Mouse (Mus musculus) hindbrain, embryonic 11.5 days (tissue): ENCODE measurements at regions not wholly inside any gene's neighbourhood (a gene's known extent, or its start where the extent isn't known, plus 50 kb on each side); places are given as distances from the start of the nearest gene placed in this dataset.

Source experiments
- ATAC-seq: fragments of 200-750 bp; cut with Nextera tagmentation; 2 replicates; pipeline ENCODE4 v1.8.0; 2017; ENCODE audit warnings: mild to moderate bottlenecking, moderate TSS enrichment, moderate library complexity; ENCODE audit not compliant: low FRiP score
- DNase-seq: peaks from one replicate; pipeline ENCODE4 v3.0.0-alpha.2; 2015; ENCODE audit warnings: low spot score
- H3K27ac ChIP-seq: fragments of 300-500 bp; sonication (generic); 2 replicates; pipeline ENCODE4 v1.5.1; 2014; ENCODE audit warnings: mild to moderate bottlenecking, low read depth, low read length
- H3K27me3 ChIP-seq: fragments of 300-500 bp; sonication (generic); 2 replicates; pipeline ENCODE4 v1.6.1; 2014; ENCODE audit warnings: mild to moderate bottlenecking, low read length, moderate library complexity, mixed read lengths; ENCODE audit not compliant: control insufficient read depth, insufficient read depth
- H3K36me3 ChIP-seq: fragments of 300-500 bp; sonication (generic); 2 replicates; pipeline ENCODE4 v1.6.1; 2014; ENCODE audit warnings: mild to moderate bottlenecking, low read length, moderate library complexity, mixed read lengths; ENCODE audit not compliant: control insufficient read depth, insufficient read depth
- H3K4me1 ChIP-seq: fragments of 300-500 bp; sonication (generic); replicated peaks from 2 replicates; pipeline ENCODE4 v1.6.1; 2014; ENCODE audit warnings: low read length, mixed read lengths; ENCODE audit not compliant: control insufficient read depth, insufficient read depth
- H3K4me2 ChIP-seq: fragments of 300-500 bp; sonication (generic); replicated peaks from 2 replicates; pipeline ENCODE4 v1.6.1; 2014; ENCODE audit warnings: mild to moderate bottlenecking, low read depth, low read length
- H3K4me3 ChIP-seq: fragments of 300-500 bp; sonication (generic); 2 replicates; pipeline ENCODE4 v1.5.1; 2014; ENCODE audit warnings: low read depth, low read length
- H3K9ac ChIP-seq: fragments of 300-500 bp; sonication (generic); 2 replicates; pipeline ENCODE4 v1.6.1; 2014; ENCODE audit warnings: low read depth, low read length
- H3K9me3 ChIP-seq: fragments of 300-500 bp; sonication (generic); 2 replicates; pipeline ENCODE4 v1.6.1; 2016; ENCODE audit warnings: low read length; ENCODE audit not compliant: control insufficient read depth
- WGBS: fragments of 180-500 bp; shearing (Covaris S2); extraction: QIAGEN DNeasy Blood & Tissue Kit; methylation state at CpG from one replicate; pipeline ENCODE4 v1.1.7; 2014; 5-methylcytosine and 5-hydroxymethylcytosine counted together

- no peaks in the 10 kb centered on the region for H3K4me1 ChIP-seq
- H3K36me3 ChIP-seq, result no peaks in the 10 kb centered on the region
- H3K27ac ChIP-seq, result no peak overlapping the region
- no peak overlapping the region for H3K4me2 ChIP-seq
- no peak for ATAC-seq
- DNase-seq, result no peak
- H3K9ac ChIP-seq, result no peak overlapping the region
- H3K9me3 ChIP-seq, result no peaks in the 10 kb centered on the region
- H3K27me3 ChIP-seq, result no peaks in the 10 kb centered on the region
- 76% methylated on average over 5 of the region's 5 CpGs for WGBS
- H3K4me3 ChIP-seq, result no peak overlapping the region
Observed at GRCm38 (mm10) chr9:12492890-12493618, 752.6 kb downstream of the Jrkl start.

DNA sequence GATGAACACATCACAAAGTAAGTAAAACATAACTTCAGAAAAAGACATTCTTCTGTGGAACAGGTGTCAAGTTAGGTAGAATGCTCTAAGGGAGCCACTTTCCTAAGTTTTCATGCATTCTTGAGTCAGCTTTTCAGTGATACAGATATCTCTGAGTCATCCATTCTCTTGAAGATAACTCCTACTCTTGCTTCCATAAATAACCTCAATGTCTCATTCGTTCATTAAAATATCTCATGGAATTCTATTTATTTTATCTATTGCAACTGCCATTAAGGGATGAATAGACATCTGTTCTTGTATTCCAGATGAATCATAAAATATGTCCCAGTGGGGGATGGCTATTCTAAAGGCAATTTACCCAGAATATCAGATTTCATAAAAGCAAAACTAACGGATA is 787.8 kb downstream of the Jrkl start:
- no peak overlapping the region for H3K27ac ChIP-seq
- no peak overlapping the region for H3K4me3 ChIP-seq

DNA sequence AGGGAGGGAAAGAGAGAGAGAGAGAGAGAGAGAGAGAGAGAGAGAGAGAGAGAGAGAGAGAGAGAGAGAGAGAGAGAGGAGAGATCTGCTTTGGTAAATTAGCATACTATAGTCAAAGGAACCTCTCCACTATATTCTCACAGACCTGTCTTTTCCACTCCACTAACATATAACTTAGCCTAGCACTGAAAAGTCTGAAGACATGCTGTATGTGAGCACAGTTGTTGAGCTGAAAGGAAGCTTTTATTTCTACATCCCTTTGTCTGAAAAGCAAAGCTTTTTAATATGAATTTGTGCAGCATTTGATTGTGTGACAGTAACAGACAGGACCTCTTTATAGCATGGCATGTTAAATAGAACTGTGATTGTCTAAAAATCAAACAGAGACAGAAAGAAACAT is 788.9 kb downstream of the Jrkl start:
- no peak overlapping the region for H3K4me3 ChIP-seq
- no peaks in the 10 kb centered on the region for H3K27me3 ChIP-seq
- no peak overlapping the region for H3K9ac ChIP-seq
- H3K27ac ChIP-seq, result no peak overlapping the region
- H3K4me1 ChIP-seq, result no peaks in the 10 kb centered on the region
- H3K9me3 ChIP-seq, result no peaks in the 10 kb centered on the region
- no peak for ATAC-seq
- DNase-seq, result no peak
- no peaks in the 10 kb centered on the region for H3K36me3 ChIP-seq
- no peak overlapping the region for H3K4me2 ChIP-seq

More for the DNA sequence above, 787.8 kb downstream of the Jrkl start:
- Histone ChIP-seq H3K27me3 (no peaks in the 10 kb centered on the region), H3K4me2 (no peak overlapping the region), H3K36me3 (no peaks in the 10 kb centered on the region), H3K4me1 (no peaks in the 10 kb centered on the region), H3K9ac (no peak overlapping the region), H3K9me3 (no peaks in the 10 kb centered on the region)
- no peak for DNase-seq
- WGBS, result 90% methylated on average over 2 of the region's 2 CpGs
- no peak for ATAC-seq

GRCm38 (mm10) chr9:12434171-12434570 is 811.5 kb downstream of the Jrkl start:
- H3K4me3 ChIP-seq, result no peak overlapping the region
- H3K27ac ChIP-seq, result no peak overlapping the region
- DNase-seq (no peak), ATAC-seq (no peak)
- no peaks in the 10 kb centered on the region for H3K4me1 ChIP-seq
- 83% methylated on average over 3 of the region's 3 CpGs for WGBS
- H3K9ac ChIP-seq, result no peak overlapping the region
- no peaks in the 10 kb centered on the region for H3K27me3 ChIP-seq
- no peak overlapping the region for H3K4me2 ChIP-seq
- no peaks in the 10 kb centered on the region for H3K9me3 ChIP-seq
- H3K36me3 ChIP-seq, result no peaks in the 10 kb centered on the region

GRCm38 (mm10) chr9:12421906-12422305 is 823.7 kb downstream of the Jrkl start:
- ATAC-seq (no peak), DNase-seq (no peak)
- Histone ChIP-seq H3K36me3 (no peaks in the 10 kb centered on the region), H3K9ac (no peak overlapping the region), H3K4me3 (no peak overlapping the region), H3K9me3 (no peaks in the 10 kb centered on the region), H3K4me1 (no peaks in the 10 kb centered on the region), H3K4me2 (no peak overlapping the region), H3K27ac (no peak overlapping the region), H3K27me3 (no peaks in the 10 kb centered on the region)
- 96% methylated on average over 1 of the region's 1 CpGs for WGBS

- Histone ChIP-seq H3K36me3 (no peaks in the 10 kb centered on the region), H3K9me3 (no peaks in the 10 kb centered on the region), H3K4me1 (no peaks in the 10 kb centered on the region), H3K27ac (no peak overlapping the region), H3K9ac (no peak overlapping the region), H3K4me3 (no peak overlapping the region), H3K4me2 (no peak overlapping the region), H3K27me3 (no peaks in the 10 kb centered on the region)
- 72% methylated on average over 2 of the region's 2 CpGs for WGBS
- ATAC-seq, result no peak
- DNase-seq, result no peak
Observed at GRCm38 (mm10) chr9:12408500-12408899, 837.1 kb downstream of the Jrkl start.

DNA sequence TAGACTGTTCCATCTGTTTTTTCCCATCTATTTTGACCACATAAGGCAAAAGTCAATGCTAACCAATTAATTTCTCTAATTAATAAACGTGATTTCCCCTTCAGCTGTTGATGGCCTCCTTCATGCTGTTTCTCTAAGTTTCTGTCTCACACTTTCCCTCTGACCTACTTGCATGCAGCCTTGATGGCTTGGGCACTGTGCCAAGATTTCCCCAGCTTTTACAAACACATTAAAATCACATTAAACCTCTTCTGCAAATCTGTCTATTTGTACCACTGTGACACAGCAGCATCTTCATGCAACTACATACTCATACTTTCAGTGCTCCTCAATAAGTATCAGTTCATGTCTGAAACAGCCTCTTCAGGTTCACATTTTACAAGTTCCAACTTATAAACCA is 841.4 kb downstream of the Jrkl start:
- Histone ChIP-seq H3K27ac (no peak overlapping the region), H3K4me1 (no peaks in the 10 kb centered on the region), H3K9me3 (no peaks in the 10 kb centered on the region), H3K9ac (no peak overlapping the region), H3K36me3 (no peaks in the 10 kb centered on the region), H3K4me2 (no peak overlapping the region), H3K27me3 (no peaks in the 10 kb centered on the region), H3K4me3 (no peak overlapping the region)
- no peak for ATAC-seq
- no peak for DNase-seq
- 81% methylated on average over 1 of the region's 1 CpGs for WGBS

GRCm38 (mm10) chr9:12395648-12396047 is 850.0 kb downstream of the Jrkl start:
- no peak overlapping the region for H3K4me2 ChIP-seq
- H3K4me1 ChIP-seq, result no peaks in the 10 kb centered on the region
- DNase-seq (no peak), ATAC-seq (no peak)
- WGBS, result 98% methylated on average over 1 of the region's 1 CpGs
- no peaks in the 10 kb centered on the region for H3K27me3 ChIP-seq
- no peak overlapping the region for H3K27ac ChIP-seq
- H3K4me3 ChIP-seq, result no peak overlapping the region
- no peak overlapping the region for H3K9ac ChIP-seq
- H3K36me3 ChIP-seq, result no peaks in the 10 kb centered on the region
- H3K9me3 ChIP-seq, result no peaks in the 10 kb centered on the region

DNA sequence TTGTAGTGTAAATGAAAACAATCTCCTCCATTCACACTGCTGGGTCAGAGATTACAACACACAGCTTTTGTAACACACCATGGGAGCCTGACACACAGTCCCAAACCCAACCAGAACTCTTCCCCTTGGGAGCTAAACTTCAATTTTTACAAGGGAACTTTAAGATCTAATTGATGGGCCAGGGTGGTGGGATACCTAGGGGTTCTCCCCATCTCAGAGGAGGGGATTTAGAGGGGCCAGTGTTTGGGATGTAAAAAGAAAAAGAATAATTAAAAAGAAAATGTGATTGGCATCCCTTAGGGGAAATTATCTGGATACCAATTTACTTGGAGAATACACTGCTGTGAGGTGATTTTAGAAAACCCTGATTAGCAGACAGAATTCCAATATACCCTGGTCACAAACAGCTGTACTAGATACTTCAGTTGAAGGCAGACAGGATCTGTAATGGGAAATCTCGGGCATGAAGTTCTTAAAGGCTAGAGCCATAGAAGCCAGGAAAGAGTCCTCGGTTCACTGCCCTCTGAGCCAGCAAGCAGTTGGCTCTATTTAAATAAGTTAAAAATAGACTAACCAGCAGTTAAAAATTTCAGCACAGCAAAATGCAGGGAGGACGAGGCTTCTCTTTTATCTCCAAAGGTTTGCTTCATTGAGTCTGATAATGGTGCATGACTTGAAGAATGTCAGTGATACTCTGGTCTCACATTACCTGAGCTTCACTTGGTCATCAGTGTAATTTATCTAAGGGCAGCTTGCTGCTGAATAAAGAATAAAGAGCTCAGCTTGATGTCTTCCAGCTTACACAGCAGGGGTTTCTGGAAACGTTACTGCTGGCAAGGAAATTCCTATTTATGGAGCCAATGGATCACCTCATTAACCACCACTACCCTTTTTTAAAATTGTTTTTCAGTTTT is 864.6 kb downstream of the Jrkl start:
- no peaks in the 10 kb centered on the region for H3K4me1 ChIP-seq
- no peak overlapping the region for H3K27ac ChIP-seq
- no peak overlapping the region for H3K4me3 ChIP-seq
- H3K9me3 ChIP-seq, result no peaks in the 10 kb centered on the region
- no peak overlapping the region for H3K9ac ChIP-seq
- H3K27me3 ChIP-seq, result no peaks in the 10 kb centered on the region
- DNase-seq (no peak), ATAC-seq (no peak)
- H3K36me3 ChIP-seq, result no peaks in the 10 kb centered on the region
- H3K4me2 ChIP-seq, result no peak overlapping the region
- WGBS, result 3% methylated on average over 4 of the region's 4 CpGs
